Mouse (Mus musculus) urinary bladder, adult 2 months (tissue): ENCODE measurements at regions not wholly inside any gene's neighbourhood (a gene's known extent, or its start where the extent isn't known, plus 50 kb on each side); places are given as distances from the start of the nearest gene placed in this dataset.

Source experiments
- DNase-seq: peaks from one replicate; pipeline ENCODE4 v3.0.0; 2022; ENCODE audit warnings: low spot score

DNA sequence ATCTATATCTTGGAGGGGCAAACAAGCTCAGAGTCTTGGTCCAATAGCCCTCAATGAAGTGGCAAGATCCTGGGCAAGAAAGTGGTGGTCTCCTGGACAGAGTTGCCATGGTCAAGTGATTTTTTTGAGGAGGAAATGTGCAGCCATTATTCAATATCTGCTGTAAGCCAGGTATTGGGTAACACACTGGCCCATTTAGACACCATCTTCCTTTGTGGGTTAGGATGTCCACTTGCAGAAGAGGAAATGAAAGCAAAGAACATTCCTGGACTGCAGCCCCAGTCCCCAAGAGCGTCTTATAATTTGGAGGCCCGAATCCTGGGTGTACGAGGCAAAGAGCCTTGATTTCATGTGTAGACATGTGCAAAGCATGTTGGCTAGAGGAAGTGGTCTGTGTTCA is 56.3 kb upstream of the Pitx1 start:
- no peak for DNase-seq

DNA sequence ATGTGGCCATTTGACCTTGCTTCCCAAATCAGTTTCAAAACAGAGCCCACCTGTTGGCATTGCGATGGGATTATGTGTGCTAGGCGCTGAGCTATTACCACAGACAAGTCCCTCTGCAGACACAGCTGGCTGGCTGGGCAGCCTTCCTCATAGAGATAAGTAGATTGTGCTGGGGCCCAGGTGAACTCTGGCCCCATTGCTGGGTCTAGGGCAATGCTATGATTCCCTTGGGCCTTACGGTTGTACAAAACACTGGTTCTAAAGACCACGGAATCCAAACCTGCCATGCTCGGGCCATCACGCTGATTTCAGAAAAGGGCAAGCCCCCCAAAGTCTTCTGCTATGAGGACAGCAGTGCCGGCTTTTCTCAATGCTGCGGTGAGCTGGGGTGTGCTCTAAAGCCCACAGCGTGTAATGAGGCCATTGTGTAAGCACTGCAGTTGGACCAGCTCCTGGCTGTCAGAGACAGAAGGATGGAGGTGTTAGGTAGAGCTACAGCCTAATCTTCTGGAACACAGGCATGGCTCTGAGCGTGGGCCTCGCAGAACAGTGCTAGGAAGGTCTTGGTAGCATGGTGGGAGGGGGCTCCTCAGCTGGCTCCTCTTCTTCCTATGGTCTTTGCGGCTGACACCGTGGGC is 51.2 kb upstream of the Pitx1 start:
- no peak for DNase-seq
